Mouse (Mus musculus): ENCODE measurements around the gene Slc36a3. TPM values are rescaled to one million over a fixed set of nuclear protein-coding genes. Genes with fewer than 3 reads are reported as not detected.

Gene Slc36a3
- total RNA-seq (2023): not detected in 4 replicates

GRCm38 (mm10) chr11:55151608-55152007, at the start of gene Slc36a3:
Gene Slc36a3 (minus strand): TSS chr11:55151708.

DNA sequence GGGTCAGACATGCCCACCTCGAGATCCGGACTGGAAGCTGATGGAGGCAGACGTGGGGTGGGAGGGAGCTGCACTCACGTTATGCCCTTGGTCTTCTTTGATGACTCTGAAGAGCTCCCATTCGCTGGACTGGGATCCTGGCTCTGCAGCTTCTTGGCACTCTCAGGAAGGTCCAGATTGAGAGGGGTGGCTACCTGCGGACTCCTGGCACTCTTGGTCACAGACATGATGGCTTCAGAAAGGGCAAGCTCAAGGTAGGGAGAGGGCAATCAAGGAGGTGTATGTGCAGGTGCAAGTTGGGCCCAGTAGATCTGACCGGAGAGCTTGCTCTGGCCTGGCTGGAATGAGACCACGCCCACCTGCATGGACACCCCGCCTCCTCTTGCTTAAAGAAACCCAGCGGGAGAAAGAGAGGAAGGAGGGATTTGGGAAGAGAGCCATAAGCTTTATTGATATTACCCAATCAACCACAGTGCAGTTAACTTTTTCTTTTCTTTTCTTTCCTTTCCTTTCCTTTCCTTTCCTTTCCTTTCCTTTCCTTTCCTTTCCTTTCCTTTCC, 33.3 kb upstream of the Slc36a3 start, which contains the start of gene Slc36a2:
TSS of gene Slc36a2 (minus strand) at position 345 of the 559 bp plus-strand sequence.

GRCm38 (mm10) chr11:55097463-55098188, 53.9 kb downstream of the Slc36a3 start, which contains the start of gene Gm2a:
Gene Gm2a (plus strand): TSS chr11:55098115.

DNA sequence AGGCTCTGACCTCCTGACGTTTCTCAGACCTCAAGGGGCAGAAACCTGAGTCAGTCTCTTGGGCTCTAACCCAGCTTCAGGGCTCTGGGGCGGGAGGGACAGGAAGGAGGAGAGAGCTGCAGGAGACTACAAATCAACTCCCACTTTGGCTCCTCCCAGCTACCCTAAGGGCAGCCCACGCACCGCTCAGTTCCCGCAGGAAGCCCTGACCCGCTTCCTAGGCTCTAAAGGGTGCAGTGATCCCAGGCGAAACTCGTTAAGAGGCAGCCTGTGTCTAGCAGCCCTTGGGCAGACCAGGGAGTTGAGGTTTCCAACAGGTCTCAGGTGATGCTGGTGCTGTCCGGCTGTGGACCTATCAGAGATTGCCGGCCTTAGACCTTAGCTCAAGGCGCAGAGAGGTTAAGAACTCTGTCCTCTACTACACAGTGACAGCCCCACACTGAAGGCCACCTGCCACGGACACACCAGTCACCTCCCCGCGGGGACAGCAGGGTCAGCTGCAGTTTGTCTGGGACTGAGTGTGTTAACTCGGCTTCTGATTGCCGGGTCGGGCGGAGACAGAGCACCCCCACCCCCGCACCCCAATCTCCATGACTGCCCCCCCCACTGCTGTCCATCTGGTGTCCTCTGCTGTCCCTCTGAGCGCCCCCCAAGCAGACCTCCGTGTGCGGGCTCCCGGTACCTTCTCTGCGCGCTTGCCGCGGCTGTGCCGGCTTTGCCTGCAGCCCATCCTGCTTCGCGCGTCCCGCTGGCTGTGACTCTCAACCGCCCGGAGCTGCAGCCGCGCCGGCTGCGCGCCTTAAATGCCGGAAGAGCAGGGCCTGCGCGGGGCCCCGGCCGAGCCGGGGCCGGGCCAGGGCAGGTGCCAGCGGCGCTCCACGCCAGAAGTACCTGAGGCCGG, 73.9 kb downstream of the Slc36a3 start, which contains the start of gene Ccdc69:
TSS of gene Ccdc69 (minus strand) at position 801 of the 901 bp plus-strand sequence.

Other genes with a start within 250 kb of the Slc36a3 start
- gene Gpx3, start 249.3 kb downstream of the Slc36a3 start, total RNA-seq (2023): not detected in 4 replicates
- 100 to 112 TPM (median 111 TPM) in 4 replicates for gene Tnip1, start 188.8 kb downstream of the Slc36a3 start, total RNA-seq (2023)
- gene Anxa6, start 118.3 kb downstream of the Slc36a3 start, total RNA-seq (2023): 243 to 257 TPM (median 248 TPM) in 4 replicates
- gene Ccdc69, start 73.6 kb downstream of the Slc36a3 start, total RNA-seq (2023): 36.5 to 42.5 TPM (median 40.9 TPM) in 4 replicates
- gene Gm2a, start 53.6 kb downstream of the Slc36a3 start, total RNA-seq (2023): 122 to 128 TPM (median 125 TPM) in 4 replicates
- gene Slc36a2, start 33.4 kb upstream of the Slc36a3 start, total RNA-seq (2023): not detected in 4 replicates
- gene Slc36a1, start 52.6 kb upstream of the Slc36a3 start, total RNA-seq (2023): 12.4 to 17.0 TPM (median 14.3 TPM) in 4 replicates
- 0.06 TPM in 1 of 4 replicates, not detected in the others for gene Fat2, start 184.9 kb upstream of the Slc36a3 start, total RNA-seq (2023)

Measured in B cell, adult 62 days (primary cell).